Mouse (Mus musculus) T-cell, adult 2 months (primary cell): ENCODE results near the gene Acad11.

Source experiments
- DNase-seq: peaks from one replicate; pipeline ENCODE4 v3.0.0; 2022; ENCODE audit warnings: low spot score

Acad11 gene

DNA sequence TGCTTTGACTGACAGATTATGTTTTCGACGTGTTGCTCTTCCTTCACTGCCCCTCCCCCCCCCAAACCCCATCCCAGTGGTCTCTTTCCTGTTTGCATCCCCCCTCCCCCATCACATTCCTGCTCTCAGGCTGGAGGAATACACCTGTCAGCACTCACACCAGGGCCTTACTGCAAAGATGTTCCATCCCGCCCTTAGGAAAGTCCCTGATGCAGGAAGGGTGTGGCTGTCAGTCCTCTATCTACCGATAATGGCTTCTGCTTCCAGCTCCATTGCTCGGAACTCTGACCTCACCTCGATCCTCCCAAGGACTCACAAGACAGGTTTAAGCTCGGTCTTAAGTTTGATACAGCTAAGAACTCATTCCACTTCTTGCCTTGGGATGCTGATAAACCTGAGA, 83.5 kb downstream of the Acad11 start:
- no peak for DNase-seq

DNA sequence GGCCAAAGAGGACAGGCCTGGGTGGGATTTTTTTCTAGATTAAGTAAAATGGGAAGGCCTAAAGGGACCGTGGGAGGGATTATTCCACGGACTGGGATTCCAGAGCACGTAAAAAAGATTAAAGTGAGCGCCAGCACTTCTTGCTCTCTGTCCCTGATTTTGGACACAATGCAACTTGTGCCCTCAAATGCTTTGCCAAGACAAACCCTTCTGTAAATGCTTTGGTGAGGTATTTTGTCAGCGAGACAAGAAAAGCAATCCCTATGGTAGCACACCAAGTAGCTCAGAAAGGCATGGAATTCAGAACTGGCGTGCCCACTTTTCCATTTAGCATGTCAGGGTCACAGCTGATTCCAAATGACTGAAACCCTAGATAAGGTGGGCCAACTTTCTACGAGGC, 85.8 kb downstream of the Acad11 start:
- no peak for DNase-seq

DNA sequence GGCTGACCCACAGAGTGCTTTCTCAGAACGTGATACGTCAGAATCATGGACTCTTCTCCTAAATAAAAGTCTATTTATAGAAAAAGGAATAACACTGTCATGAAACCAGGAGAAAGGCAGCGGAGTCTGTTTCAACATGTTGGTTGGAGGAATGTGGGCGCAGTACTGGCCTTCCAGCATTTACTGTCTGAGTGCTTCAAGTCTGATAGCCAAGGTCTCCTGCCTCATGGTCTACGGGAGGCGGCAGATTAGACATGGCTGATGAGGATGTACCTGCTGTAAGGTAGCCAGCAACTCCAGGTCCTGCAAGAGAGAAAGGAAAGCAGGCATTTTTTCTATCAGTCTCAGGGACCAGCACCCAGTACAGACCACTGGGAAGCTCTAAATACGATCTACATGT, 88.9 kb downstream of the Acad11 start:
- no peak for DNase-seq

DNA sequence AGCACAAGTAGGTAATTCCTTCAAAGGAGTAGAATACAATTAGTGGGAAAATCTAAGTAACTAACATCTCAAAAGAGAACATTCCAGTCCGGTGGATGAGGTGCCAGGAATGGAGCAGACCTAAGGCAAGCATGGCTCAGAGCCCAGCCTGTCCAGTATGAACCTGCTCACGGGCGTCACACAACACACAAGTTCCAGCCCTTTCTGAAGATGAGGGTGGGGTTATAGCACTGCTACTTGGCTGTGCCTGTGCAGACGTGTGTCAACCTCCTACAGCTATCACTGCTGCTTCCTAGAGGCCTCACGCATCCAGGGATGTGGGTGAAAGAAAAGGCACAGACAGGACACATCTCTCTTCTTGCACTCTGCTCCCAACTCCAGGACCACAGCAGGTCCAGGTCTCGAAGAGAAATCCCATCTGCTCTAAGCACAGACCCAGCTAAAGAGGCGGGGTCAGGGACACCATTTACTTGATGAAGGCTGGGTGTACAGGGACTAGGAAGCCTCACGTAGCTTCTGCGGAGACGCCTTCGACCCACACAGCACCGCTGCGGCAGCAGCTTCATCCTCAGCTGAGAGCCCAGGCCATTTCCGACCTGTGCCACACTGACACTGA, 92.0 kb downstream of the Acad11 start:
- DNase-seq = no peak

DNA sequence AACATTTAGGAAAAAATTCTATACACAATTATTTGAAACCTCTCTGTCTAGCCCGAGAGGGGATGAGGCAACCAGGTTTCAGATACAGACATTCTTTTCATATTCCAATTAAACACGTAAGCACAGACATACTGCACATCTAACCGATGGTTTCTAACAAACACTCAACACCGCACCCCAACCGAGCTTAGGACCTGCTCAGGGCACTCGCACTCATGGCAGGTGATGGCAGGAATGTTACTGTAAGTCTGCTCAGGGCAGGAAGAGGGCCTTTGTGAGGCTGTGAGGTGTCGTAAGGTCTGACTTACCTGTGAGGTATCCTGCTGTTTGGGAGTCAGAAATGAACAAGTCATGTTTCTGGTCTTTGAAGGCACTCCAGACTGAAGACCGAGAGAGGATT, 93.3 kb downstream of the Acad11 start:
- DNase-seq = no peak

DNA sequence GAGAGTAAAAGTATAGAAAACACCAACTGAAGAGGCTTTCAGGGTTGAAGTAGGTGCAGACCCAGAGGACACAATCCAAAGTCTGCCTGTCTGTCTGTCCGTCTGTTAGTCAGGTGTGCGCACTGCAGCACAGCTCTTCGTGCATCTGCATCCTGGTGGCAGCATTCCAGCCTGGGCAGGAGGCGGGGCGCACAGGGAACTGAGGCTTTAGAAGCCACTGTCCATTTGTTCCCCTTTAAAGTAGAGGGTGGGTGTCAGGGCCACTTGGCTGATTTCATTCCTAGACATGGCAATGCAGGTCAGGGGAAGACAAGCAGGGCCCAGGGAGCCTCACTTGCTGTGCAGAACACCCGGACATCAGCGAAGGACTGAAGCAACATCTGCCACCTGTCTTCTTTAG, 94.1 kb downstream of the Acad11 start:
- DNase-seq = no peak

DNA sequence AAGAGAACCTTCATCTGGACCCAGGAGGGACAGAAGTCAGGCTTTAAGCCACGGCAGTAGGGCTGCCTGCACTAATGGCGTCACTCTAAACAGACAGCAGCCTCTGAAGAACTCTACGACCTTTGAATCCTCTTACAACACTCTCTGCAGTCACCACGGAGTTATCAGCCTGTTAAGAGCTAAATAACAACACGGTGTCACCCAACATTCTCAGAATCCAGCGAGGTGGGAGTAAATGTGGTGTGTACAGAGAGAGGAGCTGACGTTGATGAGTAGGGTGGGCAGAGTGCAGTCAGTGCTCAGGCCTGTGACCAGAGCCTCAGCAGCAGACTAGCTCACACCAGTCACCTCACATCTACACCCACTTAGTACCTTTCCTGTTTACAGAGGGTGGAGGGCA, 97.9 kb downstream of the Acad11 start:
- no peak for DNase-seq

DNA sequence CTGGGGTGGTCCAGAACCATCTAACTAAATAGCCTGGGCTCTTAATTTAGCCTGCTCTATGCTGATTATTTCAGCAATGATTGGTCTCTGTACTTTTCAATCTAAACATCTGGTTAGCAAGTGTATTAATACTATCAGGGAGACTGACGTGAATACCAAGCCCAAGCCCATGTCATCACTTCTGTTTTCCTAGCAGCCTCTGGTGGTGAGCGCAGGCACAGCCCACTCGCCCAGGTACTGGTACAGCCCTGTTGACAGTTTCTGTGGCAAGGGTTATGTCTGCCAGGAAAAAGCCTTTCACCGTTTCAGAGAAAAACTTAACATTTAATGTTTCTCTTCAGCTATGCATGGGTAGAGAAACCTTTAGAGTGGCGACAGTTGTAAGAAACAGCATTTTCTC, 101.0 kb downstream of the Acad11 start:
- no peak for DNase-seq

DNA sequence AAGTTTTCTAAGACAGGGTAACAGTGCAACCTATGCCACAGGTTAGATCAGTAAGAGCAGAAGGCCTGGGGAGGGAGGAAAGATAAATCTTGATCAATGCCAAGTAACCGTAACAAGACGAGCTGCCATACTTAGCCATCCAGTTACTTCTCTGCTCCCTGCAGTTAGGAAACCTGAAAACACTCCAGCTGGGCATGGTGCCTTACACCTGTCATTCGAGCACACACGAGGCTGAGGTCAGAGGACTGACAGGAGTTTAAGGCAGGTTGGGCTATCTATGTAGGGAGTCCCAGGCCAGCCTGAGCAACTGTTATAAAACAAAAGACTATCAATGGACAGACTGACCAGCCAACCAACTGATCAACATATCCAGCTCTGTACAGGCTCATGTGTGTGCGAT, 102.7 kb downstream of the Acad11 start:
- no peak for DNase-seq

DNA sequence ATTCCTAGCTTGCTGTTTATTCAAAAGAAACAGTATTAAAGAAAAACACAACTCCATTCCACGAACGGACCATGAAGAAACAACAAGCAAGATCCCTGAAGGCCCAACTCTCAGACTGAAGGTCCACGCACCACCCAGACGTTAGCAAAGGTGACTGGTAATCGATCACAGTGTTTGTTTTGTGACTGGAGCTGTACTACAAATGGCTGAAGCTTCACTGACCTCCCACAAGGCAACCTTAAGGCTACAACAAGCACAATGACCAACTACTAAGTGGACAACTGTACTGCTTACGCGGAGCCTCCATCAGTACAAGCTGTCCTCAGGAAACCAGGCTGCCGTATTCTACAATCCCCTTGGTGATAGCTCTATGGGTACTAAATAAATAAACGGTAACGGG, 106.8 kb downstream of the Acad11 start:
- DNase-seq = no peak

DNA sequence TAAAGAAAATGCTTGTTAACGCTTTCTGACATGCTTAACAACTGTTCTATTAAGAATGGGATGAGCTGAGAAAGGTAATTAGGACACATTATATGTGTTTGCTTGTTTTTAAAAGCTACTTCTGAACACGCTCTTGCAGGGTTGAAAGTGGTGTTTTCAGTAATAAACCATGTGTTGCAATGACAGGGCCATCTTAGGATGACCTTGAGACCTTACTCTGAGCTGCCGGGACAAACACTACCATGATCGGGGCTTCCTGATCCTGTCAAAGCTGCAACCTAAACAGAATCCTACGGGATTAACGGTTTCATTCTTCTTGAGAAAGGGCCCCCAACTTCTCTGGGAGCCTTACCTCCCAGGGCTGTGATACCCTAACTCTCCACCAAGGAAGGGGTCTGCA, 108.5 kb downstream of the Acad11 start:
- DNase-seq = no peak

DNA sequence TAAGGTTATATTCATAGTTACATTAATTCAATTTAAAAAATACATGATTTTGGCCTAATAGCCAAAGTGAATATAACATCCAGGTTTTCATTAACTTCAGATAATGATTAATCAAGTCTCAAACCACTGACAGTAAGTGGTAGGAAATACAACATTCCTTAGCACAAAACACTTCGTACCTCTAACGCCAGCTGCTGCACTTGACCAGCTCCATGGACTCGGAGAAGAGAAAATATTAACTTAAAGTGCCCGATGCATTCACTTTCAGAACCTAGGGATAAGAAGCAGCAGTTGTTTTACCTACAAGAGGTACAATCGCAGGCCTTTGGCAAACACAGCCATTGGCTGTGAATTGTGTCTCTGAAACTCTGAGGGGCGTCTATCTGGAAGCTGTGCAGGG, 109.2 kb downstream of the Acad11 start:
- DNase-seq = no peak
